Mouse (Mus musculus) frontal cortex, postnatal 25 days (tissue): ENCODE measurements around the gene Tshz2.
"Not testable (repeated sequence)": the region's sequence is repeated elsewhere in the genome, so short reads cannot be mapped to it uniquely, and the experiment has no call there.

Source experiments
- DNase-seq, 2 experiments: peaks; one replicate each; pipeline ENCODE4 v3.0.0; 2022; ENCODE audit warnings: low spot score in 2 of 2

Tshz2 gene

DNA sequence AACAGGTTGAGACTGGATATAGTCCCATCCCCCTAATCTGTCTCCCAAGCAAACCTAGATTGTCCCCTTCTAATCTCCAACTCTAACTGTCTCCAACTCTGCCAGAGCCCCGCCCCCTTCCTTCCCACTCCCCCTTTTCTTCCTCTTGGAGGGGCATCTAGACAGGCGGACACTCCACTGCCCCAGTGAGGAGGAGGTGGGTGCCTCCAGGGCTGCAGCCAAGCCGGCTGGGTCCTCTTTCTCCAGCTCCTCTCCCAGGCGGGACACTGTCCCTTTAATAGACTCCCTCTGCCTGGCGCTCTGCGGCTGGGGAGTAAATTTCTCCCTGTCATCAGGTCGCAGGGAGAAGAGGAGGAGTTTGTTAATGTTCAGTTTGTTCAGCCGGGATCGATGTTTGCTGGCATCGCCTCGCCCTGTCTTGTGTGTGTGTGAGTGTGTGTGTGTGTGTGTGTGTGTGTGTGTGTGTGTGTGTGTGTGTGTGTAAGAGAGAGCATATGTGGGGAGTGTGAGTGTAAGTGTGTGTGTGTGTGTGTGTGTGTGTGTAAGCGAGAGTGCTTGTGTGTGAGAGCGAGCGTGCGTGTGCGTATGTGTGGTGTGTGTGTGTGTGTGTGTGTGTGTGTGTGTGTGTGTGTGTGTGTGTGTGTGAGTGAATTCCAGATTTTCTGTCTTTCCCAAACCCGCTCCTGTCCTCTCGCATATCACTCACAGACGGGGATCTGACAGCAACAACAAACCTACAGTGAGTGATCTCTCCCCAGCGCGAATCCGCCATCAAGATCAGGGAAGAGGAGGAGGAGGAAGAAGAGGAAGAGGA, at the start of gene Tshz2:
Gene Tshz2 (plus strand): TSS at position 676 of the 814 bp plus-strand sequence.
- no peak for DNase-seq

GRCm38 (mm10) chr2:169583476-169583875, 49.3 kb upstream of the Tshz2 start:
- DNase-seq: no peak

DNA sequence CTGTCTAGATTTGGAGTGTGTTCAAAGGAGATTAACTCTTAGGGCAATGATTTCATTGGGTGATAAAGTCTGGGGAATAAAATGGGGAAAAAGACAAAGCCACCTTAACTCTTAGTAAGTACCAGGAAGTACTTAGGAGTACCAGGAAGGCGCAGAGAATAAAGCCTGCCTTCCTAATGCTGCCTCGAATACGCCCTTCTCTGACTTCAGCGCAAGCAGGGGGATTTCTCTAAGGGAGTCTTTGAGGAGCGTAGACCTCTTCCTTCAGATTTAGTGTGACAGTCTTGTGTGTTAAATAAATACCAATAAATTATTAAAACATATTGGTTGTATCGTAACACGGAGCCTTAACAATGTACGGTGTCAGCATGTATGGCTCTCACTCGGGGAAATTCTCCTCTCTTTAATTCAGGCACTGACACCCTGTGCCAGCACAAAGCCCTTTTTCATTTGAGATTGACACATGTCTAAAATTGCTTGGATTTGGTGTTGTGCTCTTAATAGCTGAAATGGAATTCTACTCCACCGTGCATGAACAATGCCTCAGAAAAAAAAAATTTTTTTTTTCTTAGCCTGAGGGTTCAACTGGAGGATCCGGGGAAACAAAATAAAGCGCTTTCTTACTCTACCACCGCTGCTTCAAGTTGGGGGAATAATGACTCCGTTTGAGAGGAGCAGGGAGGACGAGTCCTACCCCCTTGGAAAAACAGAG, 47.9 kb upstream of the Tshz2 start:
- DNase-seq: no peak

- DNase-seq: no peak
These were observed 47.1 kb upstream of the Tshz2 start for GRCm38 (mm10) chr2:169585631-169586285.

DNA sequence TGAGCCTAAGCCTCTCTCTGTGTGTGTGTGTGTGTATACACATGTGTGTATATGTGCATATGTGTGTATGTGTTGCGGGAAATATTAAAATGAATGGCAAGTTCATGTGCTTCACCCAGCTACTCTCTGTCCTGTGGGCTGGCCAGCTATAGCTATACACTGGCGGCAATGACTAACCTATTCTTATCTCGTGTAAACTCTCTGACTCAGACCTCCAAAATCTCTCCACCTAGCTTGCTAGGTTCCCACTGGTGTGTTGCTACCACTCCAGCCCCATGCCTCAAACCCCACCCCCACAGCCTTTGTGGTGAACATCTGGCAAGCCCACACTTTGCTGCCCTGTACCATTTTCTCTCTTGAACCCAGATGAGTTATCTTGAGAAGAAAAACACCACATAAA, 46.1 kb upstream of the Tshz2 start:
- DNase-seq: no peak

- DNase-seq: not testable (repeated sequence)
These were observed 45.2 kb upstream of the Tshz2 start, which contains the start of gene Gm11011 for GRCm38 (mm10) chr2:169587645-169588044. TSS of gene Gm11011 (minus strand) at chr2:169587745.

GRCm38 (mm10) chr2:169589697-169590096, 43.1 kb upstream of the Tshz2 start:
- no peak for DNase-seq

GRCm38 (mm10) chr2:169590412-169590811, 42.4 kb upstream of the Tshz2 start:
- no peak for DNase-seq

GRCm38 (mm10) chr2:169593742-169594141, 39.1 kb upstream of the Tshz2 start:
- no peak for DNase-seq

DNA sequence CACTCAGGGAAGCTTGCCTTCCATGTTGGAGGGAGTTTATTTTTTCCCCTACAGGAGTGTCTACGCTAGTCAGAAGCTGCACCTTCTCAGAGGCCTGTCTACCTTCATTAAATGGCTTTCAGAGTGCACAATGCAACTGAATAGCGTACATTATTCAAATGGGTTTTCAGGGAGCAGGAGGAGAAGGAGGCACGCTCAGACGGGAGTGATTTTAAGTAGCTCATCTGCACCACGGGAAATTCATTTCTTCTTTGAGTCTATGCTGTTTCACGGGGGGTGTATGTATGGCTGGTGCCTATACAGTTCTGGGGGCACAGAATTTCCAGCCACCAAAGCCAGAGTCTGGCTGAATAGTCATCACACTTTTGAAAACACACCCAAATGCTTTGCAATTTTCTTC, 35.5 kb upstream of the Tshz2 start:
- no peak for DNase-seq

GRCm38 (mm10) chr2:169597971-169598370, 34.8 kb upstream of the Tshz2 start:
- no peak for DNase-seq

- DNase-seq: no peak
These were observed 33.2 kb upstream of the Tshz2 start for GRCm38 (mm10) chr2:169599591-169599990.

DNA sequence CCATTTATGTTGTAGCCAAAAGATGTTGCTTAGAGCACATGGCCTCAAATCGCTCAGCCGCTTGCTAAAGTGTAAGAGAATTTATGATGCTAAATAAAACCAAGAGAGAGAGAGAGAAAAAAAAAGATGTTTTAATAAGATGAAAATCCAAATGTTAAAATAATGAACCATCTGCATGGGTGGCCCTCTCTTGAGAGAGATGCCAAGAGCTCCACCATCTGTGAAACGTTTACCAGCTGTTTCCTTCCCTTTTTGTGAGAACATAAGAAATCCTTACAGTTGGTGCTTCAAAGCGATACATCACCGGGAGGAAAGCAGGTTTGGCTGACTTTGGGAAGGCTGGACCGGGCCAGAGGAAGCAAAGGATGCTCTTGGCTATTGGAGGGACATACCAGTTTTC, 32.6 kb upstream of the Tshz2 start:
- DNase-seq: peak in 1 of 2 experiments; percentile 23

DNA sequence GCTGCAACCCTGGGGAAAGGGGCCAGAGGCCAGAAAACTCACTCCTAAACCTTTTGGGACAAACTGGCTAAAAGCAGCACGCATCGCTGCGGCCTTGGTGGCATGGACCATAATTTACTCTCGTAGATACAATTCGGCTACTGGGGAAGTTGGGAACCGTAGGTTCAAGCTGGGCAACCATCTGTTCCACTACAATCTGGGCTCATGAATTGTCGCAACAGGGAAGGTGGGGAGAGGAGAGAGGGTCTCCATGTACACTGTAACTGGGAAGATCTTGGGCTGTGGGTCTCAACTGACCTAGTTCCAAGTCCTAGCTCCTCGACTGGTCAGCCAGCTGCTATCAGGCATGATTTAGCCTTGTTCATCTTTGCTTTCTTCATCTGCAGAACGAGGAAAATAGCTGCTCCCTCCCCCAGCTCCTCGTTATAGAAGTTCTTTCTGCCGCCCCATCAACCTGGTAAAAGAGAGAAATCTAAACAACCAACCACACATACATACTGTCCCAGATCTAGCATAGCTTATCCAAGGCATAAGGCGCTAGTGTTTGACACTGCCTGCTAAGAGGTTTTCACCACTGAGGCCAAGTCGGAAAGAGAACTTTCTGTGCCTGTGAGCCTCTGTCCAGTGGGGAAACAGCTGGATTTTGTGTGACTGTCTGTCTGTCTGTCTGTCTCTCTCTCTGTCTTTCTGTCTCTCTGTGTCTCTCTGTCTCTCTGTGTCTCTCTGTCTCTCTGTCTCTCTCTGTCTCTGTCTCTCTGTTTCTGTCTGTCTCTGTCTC, 25.7 kb upstream of the Tshz2 start:
- no peak for DNase-seq

DNA sequence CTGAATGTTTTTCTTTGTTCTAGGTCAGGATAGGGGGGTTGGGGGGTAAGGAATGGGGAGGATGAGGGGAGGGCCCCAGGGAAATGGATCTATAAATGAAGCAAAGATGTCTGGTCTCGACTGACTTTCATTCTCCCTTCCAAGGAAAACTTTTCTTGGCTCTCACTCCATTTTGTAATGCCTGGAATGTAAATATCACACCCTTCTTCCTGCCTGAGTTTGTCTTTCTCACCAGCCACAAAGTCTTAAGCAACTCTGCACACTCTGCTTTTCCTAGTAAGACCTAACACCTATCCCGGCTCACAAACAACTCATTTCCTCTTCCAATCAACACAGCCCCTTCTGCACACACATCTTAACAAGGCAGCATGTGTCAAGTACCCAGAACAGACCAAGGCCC, 25.0 kb upstream of the Tshz2 start:
- no peak for DNase-seq

- DNase-seq: no peak
These were observed 22.9 kb upstream of the Tshz2 start for GRCm38 (mm10) chr2:169609956-169610355.

DNA sequence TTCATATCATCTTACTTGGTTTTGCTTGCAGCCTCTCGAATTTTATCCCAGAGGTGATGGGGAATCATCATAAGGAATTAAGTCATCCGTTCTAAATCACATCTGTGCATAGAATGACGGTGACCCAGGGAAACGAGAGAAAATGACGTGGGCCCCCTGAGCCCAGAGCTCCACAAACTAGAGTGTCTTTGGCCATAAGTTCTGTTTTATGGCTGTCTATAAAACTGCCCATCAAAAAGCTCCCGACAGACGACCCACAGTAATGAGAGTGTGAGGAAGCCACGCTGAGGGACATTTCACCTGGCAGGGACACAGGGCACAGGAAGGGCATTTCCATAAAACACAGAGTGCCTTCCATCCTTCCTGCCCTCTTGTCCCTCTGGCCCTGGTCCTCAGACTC, 21.9 kb upstream of the Tshz2 start:
- no peak for DNase-seq

DNA sequence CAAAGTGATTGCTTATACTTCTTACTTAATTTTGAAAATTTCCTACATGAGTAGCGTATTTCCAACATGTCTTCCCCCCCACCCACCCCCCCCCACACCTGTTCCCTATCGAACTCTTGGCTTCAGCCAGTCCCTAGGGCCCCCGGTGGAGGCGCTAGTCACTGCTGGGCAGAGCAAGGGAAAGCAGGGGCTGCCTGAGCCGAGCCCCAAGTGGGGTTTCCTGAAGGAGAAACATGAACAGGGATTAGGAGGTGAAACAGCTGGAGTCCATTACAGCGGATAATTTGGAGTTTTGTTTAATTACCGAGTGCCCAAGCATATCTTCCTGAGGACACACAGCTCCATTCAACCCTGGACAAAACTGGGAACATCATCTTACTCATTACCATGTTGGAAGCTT, 21.3 kb upstream of the Tshz2 start:
- DNase-seq: no peak

DNA sequence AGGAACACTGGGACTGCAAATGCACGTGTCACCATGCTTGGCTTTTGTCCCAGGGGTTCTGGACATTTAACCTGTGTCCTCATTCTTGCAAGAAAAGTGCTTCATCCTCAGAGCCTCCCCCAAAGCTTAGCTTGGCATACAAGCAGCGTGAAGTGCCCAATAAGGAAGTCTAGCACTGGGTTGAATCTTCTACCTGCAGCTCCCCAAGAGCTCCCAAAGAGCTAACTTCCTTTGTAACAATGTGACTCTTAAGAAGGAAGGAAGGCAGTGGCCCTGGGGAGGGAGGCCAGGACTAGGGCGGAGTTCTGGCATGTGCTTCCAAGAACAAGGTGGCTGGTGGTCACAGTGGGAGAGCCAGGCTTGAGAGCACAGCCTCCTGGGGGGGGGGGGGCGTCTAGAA, 18.1 kb upstream of the Tshz2 start:
- DNase-seq: no peak

DNA sequence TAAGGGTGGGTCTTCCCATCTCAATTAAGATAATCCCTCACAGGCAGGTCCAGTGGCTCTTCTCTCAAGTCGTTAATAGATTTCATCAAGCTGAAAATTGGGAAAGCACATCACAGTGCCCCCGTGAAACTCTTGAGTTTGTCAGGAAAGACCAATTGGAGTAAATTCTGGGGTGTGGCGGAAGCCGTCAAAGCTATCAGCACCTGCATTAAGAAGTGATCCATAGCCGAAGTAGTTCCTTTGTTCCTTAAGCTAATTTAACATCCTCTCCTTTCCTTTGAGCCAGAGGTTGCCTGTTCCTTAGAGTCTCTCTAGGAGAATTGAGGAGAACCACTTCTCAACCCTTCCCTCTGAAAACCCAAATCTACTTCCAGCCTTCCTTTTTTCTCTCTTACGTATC, 16.8 kb upstream of the Tshz2 start:
- no peak for DNase-seq

- DNase-seq: no peak
These were observed 11.6 kb upstream of the Tshz2 start for GRCm38 (mm10) chr2:169621201-169621710.

DNA sequence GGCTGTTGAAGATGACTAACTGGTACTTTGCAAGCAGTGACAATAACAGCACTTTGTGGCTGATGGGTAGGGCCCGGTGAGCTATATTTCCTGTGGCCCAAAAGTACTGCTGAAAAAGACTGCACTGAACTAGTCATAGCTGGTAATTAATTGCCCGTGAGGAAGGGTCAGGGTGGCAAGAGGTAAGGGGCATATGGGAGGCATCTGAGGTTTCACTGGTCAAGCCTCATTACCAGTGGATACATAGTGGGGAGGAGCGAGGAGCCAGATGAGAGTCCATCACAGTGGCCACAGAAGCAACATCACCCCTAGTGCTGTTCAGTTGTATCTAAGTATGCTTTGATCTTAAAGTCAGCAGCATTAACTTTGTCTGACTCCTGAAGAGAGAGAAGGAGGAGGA, 2.7 kb upstream of the Tshz2 start:
- no peak for DNase-seq
